In genomic region chr12:86836431-86837047, GRCm38 (mm10) we compare ENCODE assay signal across 8 mouse cellular contexts. TPM values are rescaled to one million over a fixed set of nuclear protein-coding genes. Genes with fewer than 3 reads are reported as not detected.
DNase-seq lines count a peak whose midpoint lies in the region; ATAC-seq and TF ChIP-seq lines count a peak whose summit lies in the region.

No protein-coding gene starts in this region.

- H3K4me2 ChIP-seq in forebrain, embryonic 15.5 days (replicated peaks), result peak overlapping the region; percentile 6; the same call in 1 of the 2 replicates

- 0 out of 4 replicates have a peak overlapping the region, but pooled peaks of 1 of the 2 experiments have one; percentile 2 for H3K4me3 ChIP-seq in ES-E14 (ENCODE audit: insufficient read depth in 1 of 2, low read depth in 1 of 2, low read length in 2 of 2, poor library complexity in 1 of 2, severe bottlenecking in 1 of 2)
- peak overlapping the region; percentile 35 for H3K4me3 ChIP-seq in bone marrow macrophage, adult 2 months (ENCODE audit: insufficient read depth, low read length)
- no peak overlapping the region for H3K4me3 ChIP-seq in forebrain, embryonic 15.5 days
- peak overlapping the region; percentile 24; the same call in 1 of the 2 replicates for H3K4me3 ChIP-seq in layer of hippocampus, adult 2 months

- no peaks in the 10 kb centered on the region for H3K9me3 ChIP-seq in ES-E14 (ENCODE audit: control insufficient read depth, insufficient read depth, low read depth, low read length)
- H3K9me3 ChIP-seq in forebrain, embryonic 15.5 days, result no peaks in the 10 kb centered on the region

- peak; percentile 83 for DNase-seq in ES-E14 (ENCODE audit: low read depth, low spot score)
- peak; percentile 88 for DNase-seq in heart, postnatal 4 days
- peak; percentile 61 for DNase-seq in layer of hippocampus, adult 2 months (ENCODE audit: low spot score in 2 of 2)
- DNase-seq in lung, postnatal 14 days, result peak; percentile 92
- DNase-seq in right cerebral cortex, postnatal 10 days (ENCODE audit: low spot score in 2 of 2), result peak; percentile 66 to 68
- peak; percentile 77 for DNase-seq in urinary bladder, postnatal 25 days (ENCODE audit: low spot score)

- in situ Hi-C loops in ES-E14 (cut with MboI; ENCODE audit: low sequenced_read_pairs in 2 of 2, unreplicated experiment in 2 of 2), result no loop called here

- TF ChIP-seq CTCF in bone marrow macrophage, adult 2 months (IDR thresholded peaks at IDR 0.05; ENCODE audit: low read depth, low read length), result no peak
- no peak for TF ChIP-seq CTCF in layer of hippocampus, adult 2 months (conservative IDR thresholded peaks at IDR 0.05)

- H3K4me1 ChIP-seq in ES-E14 (ENCODE audit: control insufficient read depth in 2 of 2, insufficient read depth in 2 of 2, low read length in 2 of 2, poor library complexity in 1 of 2), result peaks cover 15 to 40% of the 10 kb centered on the region in 2 experiments
- H3K4me1 ChIP-seq in bone marrow macrophage, adult 2 months (ENCODE audit: control insufficient read depth, insufficient read depth, low read length), result peaks cover 51% of the 10 kb centered on the region
- H3K4me1 ChIP-seq in forebrain, embryonic 15.5 days, result peaks cover 20% of the 10 kb centered on the region

- peak overlapping the region; percentile 7; the same call in 1 of the 2 replicates for H3K9ac ChIP-seq in ES-E14 (ENCODE audit: insufficient read depth, low read depth, low read length, poor library complexity, severe bottlenecking)
- H3K9ac ChIP-seq in forebrain, embryonic 15.5 days (replicated peaks), result no peak overlapping the region

- peak overlapping the region; percentile 16 for H3K27ac ChIP-seq in ES-E14 (ENCODE audit: insufficient read depth, low read depth, low read length, poor library complexity, severe bottlenecking)
- H3K27ac ChIP-seq in bone marrow macrophage, adult 2 months (ENCODE audit: insufficient read depth, low read depth, low read length), result peak overlapping the region; percentile 78
- H3K27ac ChIP-seq in forebrain, embryonic 15.5 days (replicated peaks), result 0 out of 2 replicates have a peak overlapping the region, but pooled peaks have one; percentile 24
- peak overlapping the region; percentile 77 for H3K27ac ChIP-seq in layer of hippocampus, adult 2 months

- peak; percentile 69 for ATAC-seq in forebrain, embryonic 15.5 days (replicated peaks)

- TF ChIP-seq POLR2A in bone marrow macrophage, adult 2 months (IDR thresholded peaks at IDR 0.05; ENCODE audit: borderline replicate concordance, low read depth, low read length), result 0 out of 2 replicates have a peak, but pooled peaks have one; percentile 21

- no peaks in the 10 kb centered on the region for H3K36me3 ChIP-seq in ES-E14 (ENCODE audit: control insufficient read depth, insufficient read depth, low read length, poor library complexity, severe bottlenecking)
- H3K36me3 ChIP-seq in forebrain, embryonic 15.5 days, result no peaks in the 10 kb centered on the region

- WGBS in forebrain, embryonic 15.5 days, result 40% methylated on average over 23 of the region's 23 CpGs

- no peaks in the 10 kb centered on the region for H3K27me3 ChIP-seq in forebrain, embryonic 15.5 days

TF ChIP-seq in ES-E14, 5 proteins besides CTCF, POLR2A, EP300 and RAD21:
- TF ChIP-seq ZC3H11A (IDR thresholded peaks at IDR 0.05; ENCODE audit: borderline replicate concordance, low read depth, low read length) (no peak), MAFK (IDR thresholded peaks at IDR 0.05; ENCODE audit: insufficient read depth, low read depth, low read length) (no peak), HCFC1 (IDR thresholded peaks at IDR 0.05; ENCODE audit: borderline replicate concordance, insufficient read depth, low read length) (no peak), CHD2 (IDR thresholded peaks at IDR 0.05; ENCODE audit: low read depth, low read length) (no peak), ZNF384 (IDR thresholded peaks at IDR 0.05; ENCODE audit: low read depth, low read length) (no peak)
TF ChIP-seq in ES-E14: peak in this region for 0.

RNA-seq across cellular contexts. Expression of gene Irf2bpl, which starts 48.1 kb away (rescaled TPM):
- 39.5 and 43.2 TPM in 2 replicates for total RNA-seq in ES-E14 (2012; rRNA removed)
- polyA plus RNA-seq in bone marrow macrophage, adult 2 months (2012; ENCODE audit: insufficient read depth, insufficient read length, missing spikeins), result 11.4 and 12.0 TPM in 2 replicates
- 94.9 and 95.8 TPM in 2 replicates for polyA plus RNA-seq in forebrain, embryonic 15.5 days (2015; fragmentation: Nextera tagmentation; extraction: Ambion mirVana)
- 10 to 100 TPM; 85.8 to 86.2 TPM for total RNA-seq in heart, postnatal 4 days (2021)
- total RNA-seq in layer of hippocampus, adult 2 months (2021), result 10 to 100 TPM; 69.8 to 70.2 TPM

Comparison
In these comparisons a context has a peak if more than half of its experiments do, and no peak if none do; other contexts are left out.
1. H3K27ac ChIP-seq: peak in every context shown above with its lines; median percentile 78 in bone marrow macrophage, adult 2 months; 77 in layer of hippocampus, adult 2 months; 24 in forebrain, embryonic 15.5 days; 16 in ES-E14.